Mouse (Mus musculus) neural tube, embryonic 10.5 days (tissue): ENCODE results near the gene Rhof.

ENCODE experiments used
- DNase-seq: peaks from one replicate; pipeline ENCODE4 v3.0.0-alpha.2; 2017; ENCODE audit warnings: low spot score; ENCODE audit errors: extremely low spot score

Rhof gene

DNA sequence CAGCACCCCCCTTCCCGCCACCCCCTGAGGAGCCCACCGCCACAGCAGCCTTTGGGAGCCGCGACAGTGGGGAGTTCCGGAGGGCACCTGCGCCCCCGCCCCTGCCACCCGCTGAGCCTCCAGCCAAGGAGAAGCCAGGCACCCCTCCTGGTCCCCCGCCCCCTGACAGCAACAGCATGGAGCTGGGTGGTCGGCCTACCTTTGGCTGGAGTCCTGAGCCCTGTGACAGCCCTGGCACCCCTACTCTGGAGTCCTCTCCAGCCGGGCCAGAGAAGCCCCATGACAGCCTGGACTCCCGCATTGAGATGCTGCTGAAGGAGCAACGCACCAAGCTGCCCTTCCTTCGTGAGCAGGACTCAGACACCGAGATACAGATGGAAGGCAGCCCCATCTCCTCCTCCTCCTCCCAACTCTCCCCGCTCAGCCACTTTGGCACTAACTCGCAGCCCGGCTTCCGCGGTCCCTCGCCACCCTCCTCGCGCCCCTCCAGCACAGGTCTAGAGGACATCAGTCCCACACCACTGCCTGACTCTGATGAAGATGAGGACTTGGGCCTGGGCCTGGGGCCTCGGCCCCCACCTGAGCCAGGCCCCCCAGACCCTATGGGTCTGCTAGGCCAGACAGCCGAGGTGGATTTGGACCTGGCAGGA lies 15.7 kb upstream of the Rhof start:
- no peak for DNase-seq

DNA sequence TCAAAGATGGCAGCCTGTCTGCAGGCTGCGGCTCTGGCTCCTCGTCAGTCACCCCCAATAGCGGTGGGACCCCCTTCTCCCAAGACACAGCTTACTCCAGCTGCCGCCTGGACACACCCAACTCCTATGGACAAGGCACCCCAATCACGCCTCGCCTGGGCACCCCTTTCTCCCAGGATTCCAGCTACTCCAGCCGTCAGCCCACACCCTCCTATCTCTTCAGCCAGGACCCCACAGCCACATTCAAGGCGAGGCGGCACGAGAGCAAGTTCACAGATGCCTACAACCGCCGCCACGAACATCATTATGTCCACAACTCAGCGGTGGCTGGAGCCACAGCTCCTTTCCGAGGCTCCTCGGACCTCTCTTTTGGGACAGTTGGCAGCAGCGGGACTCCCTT lies 15.1 kb upstream of the Rhof start:
- no peak for DNase-seq

DNA sequence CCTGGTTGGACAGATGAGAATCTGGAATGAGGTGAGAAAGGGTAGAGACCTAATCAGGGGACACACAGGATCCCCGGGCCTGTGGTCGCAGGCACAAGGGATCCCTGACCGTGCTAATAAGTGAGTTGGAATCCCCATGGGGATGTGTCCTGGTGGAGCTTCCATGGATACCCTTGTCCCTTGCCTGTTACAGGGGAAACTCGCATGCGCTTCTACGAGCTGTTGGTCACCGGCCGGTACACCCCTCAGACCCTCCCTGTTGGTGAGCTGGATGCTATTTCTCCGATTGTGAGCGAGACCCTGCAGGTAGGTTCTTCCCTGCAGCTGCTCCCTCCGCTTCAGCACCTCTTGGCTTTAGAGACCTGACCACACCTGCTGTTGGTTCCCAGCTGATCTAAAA lies 13.9 kb upstream of the Rhof start:
- no peak for DNase-seq

DNA sequence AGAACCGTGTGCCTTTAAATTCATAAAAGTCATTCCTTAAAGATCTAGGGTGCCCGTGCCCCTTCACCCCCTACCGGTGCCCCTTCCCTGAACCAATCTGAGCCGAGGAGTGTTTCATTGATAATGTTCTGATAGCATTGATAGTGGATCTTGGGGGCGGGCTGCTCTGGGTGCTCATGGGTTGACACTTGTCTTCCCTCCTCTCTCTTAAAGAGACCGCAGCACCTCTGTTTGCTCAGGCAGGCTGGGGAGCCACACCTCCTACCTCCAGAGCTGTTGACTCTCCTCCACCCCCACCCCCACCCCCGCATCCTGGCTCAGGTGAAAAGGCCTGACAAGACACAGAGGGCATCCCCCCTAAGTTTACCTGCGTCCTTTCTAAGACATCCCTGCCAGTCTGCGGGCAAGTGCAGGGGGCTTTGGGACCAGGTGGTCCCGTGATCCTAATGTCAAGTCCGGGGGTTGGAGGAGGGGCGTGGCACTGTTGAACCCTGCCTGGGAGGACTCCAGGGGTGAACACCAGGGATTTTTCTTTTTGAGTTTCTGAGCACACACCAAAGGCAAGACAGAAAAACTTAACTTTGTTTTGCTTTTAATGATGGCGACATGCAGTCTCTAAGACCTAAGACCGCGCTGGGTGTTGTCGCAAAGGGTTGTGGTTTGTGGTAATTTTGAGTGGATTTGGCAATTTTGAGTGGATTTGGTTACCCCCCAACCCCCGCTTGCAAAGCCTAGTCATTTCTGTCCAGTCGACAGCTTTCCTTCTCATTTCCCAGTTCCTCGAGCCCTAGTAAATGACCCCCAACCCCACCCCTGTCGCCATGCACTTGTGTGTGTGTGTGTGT lies 12.5 kb upstream of the Rhof start:
- DNase-seq: no peak

DNA sequence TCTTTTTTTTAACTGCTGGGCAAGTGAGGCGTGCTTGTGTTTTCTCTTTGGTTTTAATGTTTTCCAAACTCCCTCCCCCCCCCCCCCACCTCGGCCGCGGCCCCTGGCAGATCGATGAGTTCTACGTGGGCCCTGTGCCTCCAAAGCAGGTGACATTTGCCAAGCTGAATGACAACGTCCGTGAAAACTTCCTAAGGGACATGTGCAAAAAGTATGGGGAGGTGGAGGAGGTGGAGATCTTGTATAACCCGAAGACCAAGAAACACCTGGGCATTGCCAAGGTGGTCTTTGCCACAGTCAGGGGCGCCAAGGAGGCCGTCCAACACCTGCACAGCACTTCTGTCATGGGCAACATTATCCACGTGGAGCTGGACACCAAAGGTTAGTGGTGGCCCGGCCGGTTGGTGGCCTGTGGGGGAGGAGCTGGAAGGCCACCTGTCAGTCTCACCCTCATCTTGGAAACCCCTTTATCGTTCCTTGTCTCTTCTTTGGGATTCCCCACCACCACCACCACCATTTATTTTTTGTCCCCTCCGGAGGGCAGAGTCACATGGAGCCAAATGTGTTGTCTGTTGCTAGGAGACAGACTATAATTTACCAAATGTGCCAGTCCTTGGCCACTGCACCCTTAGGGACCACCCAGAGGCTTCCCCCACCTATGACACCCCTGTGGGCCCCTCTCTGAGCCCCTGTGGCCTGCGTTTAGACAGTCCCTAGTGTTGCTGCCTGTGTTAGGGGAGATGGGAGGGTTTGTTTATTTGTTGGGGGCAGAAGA lies 11.7 kb upstream of the Rhof start:
- peak; percentile 31 for DNase-seq

DNA sequence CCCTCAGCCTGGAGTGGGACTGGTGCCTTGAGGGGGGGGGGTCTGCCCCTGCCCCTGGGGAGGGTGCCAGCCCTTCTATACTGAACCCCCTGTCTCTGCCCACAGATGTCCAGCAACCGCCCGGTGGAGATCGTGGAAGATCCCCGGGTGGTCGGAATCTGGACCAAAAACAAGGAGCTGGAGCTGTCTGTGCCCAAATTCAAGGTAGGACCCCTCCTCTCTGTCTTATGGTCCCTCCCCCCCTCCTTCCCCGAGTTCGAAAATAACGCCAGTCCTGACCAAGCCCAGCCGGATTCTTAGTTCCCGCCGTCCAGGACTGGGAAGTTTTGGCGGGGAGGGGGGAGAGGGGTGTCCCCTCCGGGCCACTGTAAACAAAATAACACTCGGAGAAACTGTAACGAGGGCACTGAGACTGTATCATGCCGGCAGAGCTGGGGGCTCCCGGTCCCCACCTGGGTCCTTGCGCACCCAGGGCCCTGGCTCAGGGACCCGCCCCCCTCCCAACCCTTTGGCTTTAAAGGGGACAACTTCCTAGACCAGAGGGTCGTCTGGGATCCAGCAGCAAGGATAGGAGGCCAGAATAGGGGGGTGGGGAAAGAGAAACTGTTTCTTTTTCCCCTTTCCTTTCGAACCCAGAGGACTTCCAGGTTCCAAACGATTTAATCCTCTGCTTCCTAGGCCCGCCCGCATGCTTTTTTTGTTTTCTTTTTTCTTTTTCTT lies 10.9 kb upstream of the Rhof start:
- DNase-seq: peak; percentile 53

DNA sequence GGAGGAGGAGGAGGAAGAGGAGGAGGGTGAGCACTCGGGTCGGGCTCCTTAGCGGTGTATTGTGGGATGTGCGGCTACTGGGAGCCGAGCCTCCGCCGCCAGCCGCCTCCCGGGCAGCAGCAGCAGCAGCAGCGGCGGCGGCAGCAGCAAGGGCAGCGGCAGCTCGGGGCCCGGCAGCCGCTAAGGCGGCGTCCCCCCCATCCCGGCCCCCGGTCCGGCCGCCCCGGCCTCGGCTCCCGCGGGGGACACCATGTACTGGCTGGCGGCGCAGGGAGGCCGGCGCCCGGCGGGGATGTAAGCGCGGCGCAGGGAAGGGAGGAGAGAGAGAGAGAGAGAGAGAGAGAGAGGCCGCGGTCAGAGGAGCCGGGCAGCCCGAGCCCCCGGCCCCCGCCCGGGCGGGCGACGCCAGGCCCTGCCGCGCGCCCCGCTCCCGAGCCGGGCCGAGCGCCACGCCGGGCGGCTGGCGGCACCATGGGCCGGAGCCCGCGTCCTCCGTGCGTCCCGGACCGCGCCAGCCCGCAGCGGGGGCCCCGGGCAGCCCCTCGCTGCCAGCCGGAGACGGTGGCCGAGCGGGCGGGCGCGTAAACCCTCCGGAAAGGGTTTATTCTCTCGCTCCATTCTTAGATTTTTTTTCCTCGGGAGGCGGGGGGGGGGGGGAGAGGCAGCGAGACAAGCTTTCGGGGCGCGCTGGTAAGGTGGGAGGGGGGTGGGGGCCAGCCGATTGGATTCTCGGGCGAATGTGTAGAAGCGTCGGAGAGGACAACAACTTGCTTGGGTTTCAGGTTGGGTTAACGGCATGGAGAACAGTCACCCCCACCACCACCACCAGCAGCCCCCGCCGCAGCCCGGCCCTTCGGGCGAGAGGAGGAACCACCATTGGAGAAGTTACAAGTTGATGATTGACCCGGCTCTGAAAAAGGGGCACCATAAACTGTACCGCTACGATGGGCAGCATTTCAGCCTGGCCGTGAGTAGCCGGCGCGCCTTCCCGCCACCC lies 10.0 kb upstream of the Rhof start, which contains the start of gene Setd1b:
TSS of gene Setd1b (plus strand) at position 33 of the 997 bp plus-strand sequence.
- DNase-seq: peak; percentile 76

DNA sequence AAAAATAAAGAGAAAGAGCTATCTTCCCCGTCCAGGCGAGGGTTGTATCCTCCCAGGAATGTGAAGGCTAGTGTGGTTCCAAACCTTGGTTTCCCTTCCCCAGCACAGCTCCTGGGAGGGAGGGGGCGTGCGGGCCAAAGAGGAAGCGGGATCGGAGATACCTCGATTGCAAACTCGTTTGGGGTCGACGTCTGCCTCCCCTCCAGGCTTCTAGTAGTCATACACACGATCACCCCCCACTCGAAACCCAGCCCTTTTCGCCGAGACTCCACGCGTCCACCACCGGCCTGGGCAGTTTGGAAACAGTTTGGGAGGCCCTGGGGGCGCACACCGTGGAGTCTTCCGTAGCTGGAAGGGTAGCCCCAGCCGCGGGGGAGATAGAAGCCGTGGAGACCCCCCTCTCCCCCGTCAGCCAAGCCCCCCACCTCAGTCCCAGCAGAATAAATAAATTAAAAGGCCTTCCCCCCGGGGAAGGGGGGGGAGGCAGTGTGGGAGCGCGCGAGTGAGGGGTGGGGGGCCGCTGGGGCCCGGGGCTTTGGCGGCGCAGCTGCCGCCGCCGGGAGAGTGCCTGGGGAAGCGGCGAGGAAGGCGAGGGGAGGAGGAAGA lies 9.2 kb upstream of the Rhof start:
- peak; percentile 80 for DNase-seq

DNA sequence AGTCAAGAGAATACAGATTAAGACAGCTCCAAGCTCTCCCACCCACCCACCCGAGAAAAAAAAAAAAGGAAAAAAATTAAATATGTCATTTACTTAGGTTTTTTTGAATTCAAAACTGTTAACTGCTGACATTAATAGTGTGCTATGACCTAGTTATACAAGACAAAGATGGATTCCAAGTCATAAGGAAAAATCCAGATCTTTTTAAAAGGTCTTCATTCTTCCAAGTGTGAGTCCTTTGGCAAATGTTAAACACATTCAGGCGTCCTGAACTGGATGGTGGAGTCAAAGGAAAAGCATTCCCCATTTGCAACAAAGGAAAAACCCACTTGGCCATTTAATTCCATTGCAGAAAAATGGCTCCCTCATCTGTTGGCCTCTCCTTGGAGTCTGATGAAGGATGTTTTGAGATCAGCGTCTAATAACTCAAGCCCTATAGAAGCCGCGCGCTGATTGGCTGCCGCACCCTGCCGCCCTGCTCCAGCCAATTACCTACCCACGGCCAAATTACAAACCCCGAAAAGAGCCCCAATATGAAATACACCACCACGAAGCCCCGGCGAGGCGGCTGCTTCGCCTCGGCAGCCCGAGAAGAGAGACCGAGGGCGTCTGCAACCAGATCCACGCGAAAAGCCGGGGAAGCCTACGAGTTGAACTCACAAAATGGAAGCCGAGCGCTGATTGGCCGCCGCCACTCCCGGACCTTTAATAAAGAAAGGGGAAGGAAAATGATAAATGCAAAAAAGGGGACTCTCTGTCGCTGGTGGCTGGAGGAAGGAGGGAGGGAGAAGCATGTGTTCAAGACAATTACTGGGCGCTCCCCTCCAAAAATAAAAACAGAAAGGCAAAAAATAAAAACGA lies 8.4 kb upstream of the Rhof start:
- peak; percentile 92 for DNase-seq

DNA sequence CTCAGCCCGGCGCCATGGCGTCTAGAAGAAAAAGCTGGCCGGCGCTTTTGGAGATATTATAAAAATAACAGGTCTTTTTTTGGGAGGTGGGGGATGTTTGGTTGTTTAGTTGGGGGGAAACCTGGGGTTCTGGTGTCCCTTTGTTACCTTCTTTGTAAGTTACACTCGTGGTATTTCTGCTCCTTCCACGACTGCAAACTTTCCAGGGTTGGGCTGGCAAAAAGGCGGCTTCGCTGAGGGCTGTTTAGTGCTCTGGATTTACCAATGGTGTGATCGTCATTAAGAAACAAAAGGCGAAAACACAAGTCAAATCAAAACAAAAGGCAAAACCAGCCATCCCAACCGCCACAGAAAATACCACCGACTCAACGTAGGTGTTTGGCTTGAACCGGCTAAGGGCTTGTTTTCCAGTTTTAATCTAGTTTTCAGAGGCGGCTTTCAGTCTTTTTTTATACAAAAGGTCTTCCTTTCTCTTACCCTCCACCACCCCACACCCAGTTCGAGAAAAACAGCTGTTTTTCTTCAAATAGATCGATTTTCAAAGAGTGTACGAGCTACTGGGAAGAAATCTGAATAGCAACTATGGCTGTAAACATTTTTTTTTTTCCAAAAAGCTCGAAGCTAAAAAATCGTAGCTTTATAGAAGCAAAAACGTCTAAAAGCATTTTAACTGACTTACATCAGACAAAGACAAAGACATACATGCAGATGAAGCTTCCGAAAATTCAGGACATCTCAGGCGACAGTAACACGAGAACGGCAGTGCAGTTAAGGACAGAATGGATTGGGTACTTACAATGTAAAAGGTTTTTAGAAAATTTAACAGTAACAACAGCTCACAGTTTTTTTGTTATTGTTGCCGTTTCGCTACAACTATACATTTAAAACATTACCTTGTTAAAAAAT lies 7.5 kb upstream of the Rhof start:
- DNase-seq: peak; percentile 58

GRCm38 (mm10) chr5:123138953-123139721 lies 6.6 kb upstream of the Rhof start:
- DNase-seq: peak; percentile 84

- peak; percentile 91 for DNase-seq
Measured at GRCm38 (mm10) chr5:123138230-123138911, 5.9 kb upstream of the Rhof start.

DNA sequence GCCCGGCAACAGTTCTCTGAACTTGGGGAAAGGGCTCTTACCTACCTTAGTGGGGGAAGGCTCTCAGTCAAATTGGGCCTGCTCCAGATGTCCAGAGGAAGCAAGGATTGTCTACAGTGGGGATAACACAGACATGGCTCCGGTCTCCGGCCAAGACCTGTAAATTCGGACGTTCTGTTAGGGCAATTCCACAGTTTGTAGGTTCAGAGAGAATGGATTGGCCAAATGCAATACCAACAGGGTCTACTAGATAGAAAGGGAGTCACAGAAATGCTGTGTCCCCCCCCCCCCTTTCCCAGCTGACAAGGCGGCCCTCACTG lies 5.4 kb upstream of the Rhof start:
- no peak for DNase-seq

DNA sequence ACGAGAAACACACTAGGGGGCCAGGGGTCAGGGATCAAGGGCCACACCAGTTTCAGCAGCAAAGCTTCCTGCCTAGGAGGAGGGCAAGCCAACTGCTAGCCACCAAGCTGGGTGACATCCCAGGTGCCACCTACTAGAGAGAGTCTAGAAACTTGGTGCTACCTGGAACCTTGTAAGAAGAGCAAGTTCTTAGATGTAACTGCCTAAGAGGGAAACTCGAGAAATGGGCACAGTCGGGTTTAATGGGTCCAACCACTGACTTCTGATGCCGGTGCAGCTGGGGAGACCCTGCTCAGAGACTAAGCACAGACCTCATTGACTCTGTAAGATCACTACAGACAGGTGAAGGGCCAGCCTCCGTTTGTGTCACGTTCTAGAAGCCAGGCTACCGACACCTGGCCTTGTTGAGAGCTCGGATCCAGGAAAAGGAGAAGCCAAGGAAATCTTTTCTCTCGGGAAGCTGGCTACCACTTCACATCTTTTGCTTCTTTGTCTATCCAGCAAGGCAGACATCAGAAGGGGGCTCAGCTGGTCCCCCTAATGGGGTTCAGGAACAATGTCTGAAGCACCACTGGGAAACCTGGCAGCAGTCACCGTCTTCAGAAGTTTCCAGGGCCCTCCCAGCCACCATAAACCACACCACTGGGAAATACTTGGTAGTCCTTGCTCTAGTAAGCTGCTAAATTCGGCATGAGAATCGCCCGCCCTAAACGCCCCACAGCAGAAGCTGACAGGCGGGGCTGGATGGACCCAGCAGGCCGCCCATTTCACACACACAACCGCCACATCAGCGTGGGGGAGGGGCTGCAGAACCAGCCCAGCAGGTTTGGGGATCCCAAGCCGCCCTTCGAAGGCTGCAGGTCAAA lies 4.8 kb upstream of the Rhof start:
- peak; percentile 79 for DNase-seq

DNA sequence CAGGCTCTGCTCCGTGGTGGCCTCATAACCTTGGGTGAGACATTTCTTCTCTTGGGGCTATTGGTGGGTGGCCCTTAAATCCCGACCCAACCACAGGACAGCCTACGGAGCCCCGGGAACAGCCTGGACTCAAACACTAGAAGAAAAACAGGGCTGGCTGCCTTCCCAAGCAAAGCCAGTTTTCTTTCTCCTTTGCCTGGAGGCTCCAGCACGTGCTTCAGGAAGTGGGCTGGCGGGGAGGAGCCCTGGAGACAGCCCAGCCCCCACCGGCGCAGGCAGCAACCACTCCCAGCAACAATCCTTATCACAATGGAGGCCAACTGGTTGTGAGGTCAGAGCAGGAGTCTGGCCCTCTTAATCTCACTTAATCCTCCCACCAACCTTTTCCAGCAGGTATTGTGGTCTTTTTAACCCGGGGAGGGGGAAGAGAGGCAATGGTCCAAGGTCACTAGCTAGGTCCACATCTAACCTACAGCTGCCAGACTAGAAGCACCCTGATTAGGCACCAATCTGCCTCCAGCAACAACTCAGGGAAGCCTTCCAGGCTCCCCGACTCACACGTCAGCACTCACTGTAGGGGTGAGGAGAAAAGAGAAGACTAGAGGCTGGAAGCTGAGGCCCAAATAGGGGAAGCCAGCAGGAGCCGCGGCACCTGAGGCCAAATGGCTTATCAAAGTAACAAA lies 4.0 kb upstream of the Rhof start:
- DNase-seq: peak; percentile 75
